Mouse (Mus musculus): ENCODE results near the gene Kif24.

The Kif24 gene

GRCm38 (mm10) chr4:41349199-41349591, 115.5 kb downstream of the Kif24 start:
- peak in 1 of 2 experiments; percentile 70 for DNase-seq (ENCODE audit: low spot score in 2 of 2)

GRCm38 (mm10) chr4:41348584-41349198, 116.0 kb downstream of the Kif24 start, which contains the start of gene Ubap1:
Gene Ubap1, plus strand, starts transcription at chr4:41348996.
- peak; percentile 86 to 95 for DNase-seq (ENCODE audit: low spot score in 2 of 2)

- DNase-seq (ENCODE audit: low spot score in 2 of 2): no peak
Measured at GRCm38 (mm10) chr4:41347839-41348238, 116.8 kb downstream of the Kif24 start.

- DNase-seq (ENCODE audit: low spot score in 2 of 2): no peak
Measured at GRCm38 (mm10) chr4:41346011-41346410, 118.7 kb downstream of the Kif24 start.

GRCm38 (mm10) chr4:41340912-41341550, 123.7 kb downstream of the Kif24 start:
- no peak for DNase-seq (ENCODE audit: low spot score in 2 of 2)
